1 mouse cellular context compared by ENCODE assay signal in the genomic region with DNA sequence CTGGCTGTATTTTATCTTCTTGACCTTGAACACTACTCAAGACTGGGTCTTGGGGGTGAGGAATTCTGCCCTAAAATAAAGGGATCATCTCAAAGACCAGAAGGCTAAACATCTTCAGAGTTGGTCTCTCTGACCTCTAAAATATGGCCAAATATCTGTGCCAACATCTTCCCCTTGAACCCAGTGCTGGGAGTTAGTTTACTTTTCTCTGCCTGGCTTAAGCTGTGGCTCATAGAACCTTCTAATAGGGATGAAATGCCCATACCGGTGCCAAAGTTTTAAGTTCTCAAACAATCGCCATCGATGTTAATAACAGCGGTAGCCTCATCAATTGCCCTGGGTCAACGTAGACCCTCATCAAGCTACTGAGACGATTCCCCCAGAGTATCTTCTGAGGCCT.
TF ChIP-seq lines count a peak whose summit lies in the region.

No protein-coding gene starts in this region.

TF ChIP-seq in CH12.LX, 34 proteins besides CTCF, POLR2A, EP300 and RAD21:
- TF ChIP-seq UBTF (IDR thresholded peaks at IDR 0.05; ENCODE audit: low read depth, low read length) = no peak
- TF ChIP-seq MAFK (IDR thresholded peaks at IDR 0.05; ENCODE audit: insufficient replicate concordance, low read length) = no peak
- TF ChIP-seq CHD1 (IDR thresholded peaks at IDR 0.05; ENCODE audit: low read depth, low read length) = no peak
